Mouse (Mus musculus) Patski (cell line): ENCODE measurements around the gene Nkx1-1. TPM values are rescaled to one million over a fixed set of nuclear protein-coding genes. Genes with fewer than 3 reads are reported as not detected.

Experiments used
- ATAC-seq: fragments of 100-300 bp; one replicate; pipeline ENCODE4 v1.8.0; 2021
- CTCF ChIA-PET: fragments of 350-600 bp; sonication (Branson Sonifier 250); formaldehyde crosslinking; loops from one replicate; lab custom pipeline; 2022; ENCODE audit warnings: inconsistent platforms; lab: Charles Lee
- POLR2A ChIA-PET: fragments of 350-600 bp; sonication (Branson Sonifier 250); formaldehyde crosslinking; loops from one replicate; lab custom pipeline; 2022; ENCODE audit warnings: antibody characterized with exemption, inconsistent platforms; lab: Charles Lee
- DNase-seq: peaks from one replicate; pipeline ENCODE4 v3.0.0-alpha.2; 2011; ENCODE audit warnings: low read depth, low spot score
- H3K27me3 ChIP-seq: fragments of 371-371 bp; one replicate; pipeline ENCODE4 v1.5.1; 2021
- CTCF ChIP-seq: fragments of 100-300 bp; IDR thresholded peaks from one replicate; pipeline ENCODE4 v1.5.1; 2021
- in situ Hi-C: fragments of 300-500 bp; cut with MboI; formaldehyde crosslinking; loops from 3 replicates; pipeline ENCODE4 v1.11.1; 2018; ENCODE audit warnings: low pct_unique_long_range_greater_than_20kb, mixed read lengths
- polyA plus RNA-seq: library from polyadenylated mRNA; unstranded; gene quantifications from one replicate; pipeline ENCODE4 v1.2.3, GENCODE M21; 2021

The Nkx1-1 gene
- polyA plus RNA-seq = not detected

DNA sequence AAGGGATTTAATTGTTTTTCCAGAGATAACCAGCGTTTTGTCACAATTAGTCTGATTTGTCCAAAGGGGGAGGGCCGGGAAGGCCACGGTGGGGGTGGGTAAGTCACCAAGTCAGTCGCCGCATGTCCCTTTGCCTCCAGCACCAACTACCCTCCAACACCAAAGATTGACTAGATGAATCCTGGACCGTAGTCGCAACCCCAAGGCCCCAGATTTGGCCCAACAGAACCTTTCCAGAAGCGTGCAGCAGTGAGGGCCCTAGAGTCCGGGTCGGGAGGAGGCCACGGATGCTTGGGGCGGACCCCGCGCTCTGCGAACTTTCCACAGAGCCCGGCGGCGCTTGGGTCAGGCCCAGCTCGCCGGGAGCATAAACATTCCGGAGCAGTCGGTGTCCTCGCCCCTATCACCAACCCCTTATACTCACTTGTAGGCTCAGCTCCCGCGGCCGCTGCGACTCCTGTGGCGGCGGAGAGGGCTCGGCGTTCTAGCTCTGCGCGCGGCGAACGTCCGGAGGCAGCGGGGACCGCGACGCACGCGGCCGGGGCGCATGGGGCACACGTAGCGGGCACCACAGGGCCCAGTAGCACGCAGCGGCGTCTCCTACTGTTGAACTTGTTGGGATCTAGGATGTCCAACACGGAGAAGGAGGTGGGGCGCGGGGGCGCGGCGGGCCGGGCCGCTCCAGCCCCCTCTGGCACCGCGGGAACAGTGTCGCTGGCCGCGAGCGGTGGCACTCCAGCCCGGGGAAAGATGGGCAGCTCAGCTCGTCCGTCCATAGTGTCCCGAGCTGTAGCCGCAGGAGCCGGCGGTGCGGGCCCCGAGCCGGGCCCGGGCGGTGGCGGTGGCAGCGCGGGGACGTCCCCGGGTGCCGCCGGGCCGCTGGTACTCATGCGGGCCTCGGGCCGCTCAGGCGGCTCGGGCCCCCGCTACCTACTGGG is at the start of gene Nkx1-1:
Gene Nkx1-1, minus strand, starts transcription at position 776 of the 938 bp plus-strand sequence.
- DNase-seq (no peak), ATAC-seq (no peak)
- peaks cover 66% of the 10 kb centered on the region for H3K27me3 ChIP-seq
- ChIA-PET CTCF (interaction anchor here (1.6 kb wide), 1 partner anchor 14 kb away, joined by 4 read pairs; no protein-coding TSS in a partner anchor), POLR2A (no interaction called here)
- no peak for TF ChIP-seq CTCF
- in situ Hi-C loops = no loop called here

DNA sequence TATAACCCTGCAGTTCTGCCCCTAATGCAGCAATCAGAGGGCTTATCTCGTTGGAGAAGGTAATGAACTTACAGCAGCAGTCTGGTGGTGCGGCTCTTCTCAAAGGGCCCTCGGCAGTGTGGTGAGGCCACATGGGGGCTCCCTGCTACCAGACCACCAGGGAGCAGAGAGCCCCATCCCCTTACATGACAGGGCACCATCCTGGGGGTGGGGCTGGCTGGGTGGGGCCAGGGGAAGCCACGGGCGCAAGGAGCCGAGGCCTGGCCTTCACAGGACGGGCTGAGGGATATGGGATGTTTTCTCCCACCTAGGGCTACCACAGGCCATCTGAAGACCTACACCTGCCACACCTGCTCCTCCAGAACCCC is 47.5 kb upstream of the Nkx1-1 start:
- in situ Hi-C loops = no loop called here
- CTCF ChIA-PET = no interaction called here

DNA sequence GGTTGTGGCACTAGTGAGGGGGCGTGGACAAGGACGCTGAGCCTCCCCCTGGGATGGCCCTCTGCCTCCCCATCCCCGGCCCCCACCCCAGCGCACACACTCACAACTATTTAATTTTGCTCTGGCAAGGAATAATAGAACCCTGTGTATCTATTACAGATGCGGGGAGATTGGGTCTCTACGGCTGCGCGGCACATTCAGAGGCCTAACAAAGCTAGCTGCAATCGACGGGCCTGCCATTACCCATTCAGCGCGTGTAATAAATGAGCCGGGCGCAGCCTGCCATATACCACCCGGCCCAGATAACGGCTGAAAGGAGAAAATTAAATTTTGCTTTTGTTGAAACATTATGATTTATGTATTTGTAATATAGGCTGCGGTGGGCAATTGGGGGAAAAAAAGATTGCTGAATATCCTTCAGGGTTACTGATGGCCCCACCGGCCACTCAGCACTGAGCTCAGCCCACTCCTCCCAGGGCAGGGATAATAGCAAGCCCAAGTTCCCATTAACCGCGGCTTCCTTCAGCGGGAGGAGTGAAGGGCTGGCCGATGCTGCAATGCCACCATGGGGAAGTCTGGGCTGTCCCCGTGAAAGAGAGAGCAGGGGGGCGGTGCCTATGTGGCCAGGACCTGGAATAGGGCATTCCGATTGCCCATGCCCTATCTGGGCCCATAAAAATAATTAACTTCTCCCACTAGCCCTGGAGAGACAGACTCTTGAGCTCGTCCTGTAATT is 47.0 kb upstream of the Nkx1-1 start:
- ATAC-seq (no peak), DNase-seq (no peak)
- CTCF ChIA-PET = no interaction called here
- POLR2A ChIA-PET = no interaction called here
- H3K27me3 ChIP-seq = peaks cover 51% of the 10 kb centered on the region
- no peak for TF ChIP-seq CTCF
- in situ Hi-C loops = no loop called here

More for the DNA sequence above, 47.5 kb upstream of the Nkx1-1 start:
- ATAC-seq = no peak
- no peak for DNase-seq
- H3K27me3 ChIP-seq = peaks cover 51% of the 10 kb centered on the region
- TF ChIP-seq CTCF = no peak
- POLR2A ChIA-PET = no interaction called here

DNA sequence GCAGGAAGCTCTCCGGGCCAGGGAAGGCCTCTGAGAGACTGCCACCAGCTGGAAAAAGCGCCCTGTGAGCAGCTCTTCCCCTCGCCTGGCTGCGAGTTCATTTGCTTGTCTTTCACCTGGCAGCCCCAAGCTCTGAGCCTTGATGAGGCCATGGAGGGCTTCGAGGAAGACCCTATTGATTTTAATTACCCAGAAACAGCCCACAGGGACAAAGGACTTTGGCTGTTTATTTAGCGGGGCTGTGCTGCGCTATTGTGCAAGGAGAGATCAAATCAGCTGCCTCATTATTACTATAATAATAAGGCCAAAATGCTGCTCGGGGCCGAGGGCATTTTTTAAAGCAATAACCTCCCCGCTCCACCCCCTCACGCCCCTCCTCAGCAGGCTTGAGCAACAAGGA is 31.7 kb upstream of the Nkx1-1 start:
- in situ Hi-C loops = no loop called here
- TF ChIP-seq CTCF = no peak
- DNase-seq (no peak), ATAC-seq (no peak)
- ChIA-PET CTCF (no interaction called here), POLR2A (interaction anchor here (0.5 kb wide), 1 partner anchor 59 kb away, joined by 3 read pairs; no protein-coding TSS in a partner anchor)
- H3K27me3 ChIP-seq = peaks cover 51% of the 10 kb centered on the region

- no peak for TF ChIP-seq CTCF
- POLR2A ChIA-PET = no interaction called here
- peaks cover 59% of the 10 kb centered on the region for H3K27me3 ChIP-seq
- no peak for ATAC-seq
- in situ Hi-C loops = no loop called here
- DNase-seq = no peak
- CTCF ChIA-PET = interaction anchor here (0.8 kb wide), 1 partner anchor 19 kb away, joined by 3 read pairs; no protein-coding TSS in a partner anchor
Observed at GRCm38 (mm10) chr5:33464390-33464789, 30.6 kb upstream of the Nkx1-1 start.

- peaks cover 61% of the 10 kb centered on the region for H3K27me3 ChIP-seq
- TF ChIP-seq CTCF = no peak
- in situ Hi-C loops = no loop called here
- ChIA-PET CTCF (interaction anchor here (1.5 kb wide), 1 partner anchor 10 kb away, joined by 4 read pairs; no protein-coding TSS in a partner anchor), POLR2A (no interaction called here)
- no peak for ATAC-seq
- DNase-seq = no peak
Observed at GRCm38 (mm10) chr5:33459111-33459510, 25.3 kb upstream of the Nkx1-1 start.

GRCm38 (mm10) chr5:33458132-33458622 is 24.4 kb upstream of the Nkx1-1 start:
- CTCF ChIA-PET = interaction anchor here (1.5 kb wide), 1 partner anchor 9 kb away, joined by 4 read pairs; no protein-coding TSS in a partner anchor
- POLR2A ChIA-PET = no interaction called here
- in situ Hi-C loops = no loop called here
- no peak for ATAC-seq
- DNase-seq = no peak
- H3K27me3 ChIP-seq = peaks cover 51% of the 10 kb centered on the region
- no peak for TF ChIP-seq CTCF

GRCm38 (mm10) chr5:33455737-33456136 is 22.0 kb upstream of the Nkx1-1 start:
- in situ Hi-C loops = no loop called here
- ChIA-PET CTCF (no interaction called here), POLR2A (no interaction called here)
- DNase-seq (no peak), ATAC-seq (no peak)
- H3K27me3 ChIP-seq = peaks cover 39% of the 10 kb centered on the region
- no peak for TF ChIP-seq CTCF

DNA sequence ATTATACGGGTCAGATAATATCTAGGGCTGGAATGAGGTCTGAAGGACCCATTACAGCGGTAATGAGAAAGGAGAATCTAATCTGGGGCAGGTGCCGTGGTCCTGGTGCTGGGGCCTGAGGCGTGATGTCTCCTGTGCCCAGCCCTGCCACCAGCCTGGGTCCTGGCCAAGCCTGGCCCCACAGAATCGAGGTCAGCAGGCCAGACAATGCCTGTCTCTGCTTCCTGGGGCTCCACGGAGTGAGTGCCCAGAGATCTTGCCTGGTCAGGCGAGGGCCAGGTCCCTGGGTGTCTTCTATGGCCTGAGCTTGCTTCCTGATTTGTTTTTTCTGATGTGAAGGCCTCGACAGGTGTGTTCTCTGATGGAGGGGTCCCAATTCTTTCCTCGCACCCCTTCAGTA is 10.0 kb upstream of the Nkx1-1 start:
- in situ Hi-C loops = loop anchor here (5.0 kb wide), 1 partner anchor 51 kb away; no protein-coding TSS in a partner anchor
- no peak for TF ChIP-seq CTCF
- CTCF ChIA-PET = no interaction called here
- peaks cover 40% of the 10 kb centered on the region for H3K27me3 ChIP-seq
- DNase-seq (no peak), ATAC-seq (no peak)
- POLR2A ChIA-PET = no interaction called here

DNA sequence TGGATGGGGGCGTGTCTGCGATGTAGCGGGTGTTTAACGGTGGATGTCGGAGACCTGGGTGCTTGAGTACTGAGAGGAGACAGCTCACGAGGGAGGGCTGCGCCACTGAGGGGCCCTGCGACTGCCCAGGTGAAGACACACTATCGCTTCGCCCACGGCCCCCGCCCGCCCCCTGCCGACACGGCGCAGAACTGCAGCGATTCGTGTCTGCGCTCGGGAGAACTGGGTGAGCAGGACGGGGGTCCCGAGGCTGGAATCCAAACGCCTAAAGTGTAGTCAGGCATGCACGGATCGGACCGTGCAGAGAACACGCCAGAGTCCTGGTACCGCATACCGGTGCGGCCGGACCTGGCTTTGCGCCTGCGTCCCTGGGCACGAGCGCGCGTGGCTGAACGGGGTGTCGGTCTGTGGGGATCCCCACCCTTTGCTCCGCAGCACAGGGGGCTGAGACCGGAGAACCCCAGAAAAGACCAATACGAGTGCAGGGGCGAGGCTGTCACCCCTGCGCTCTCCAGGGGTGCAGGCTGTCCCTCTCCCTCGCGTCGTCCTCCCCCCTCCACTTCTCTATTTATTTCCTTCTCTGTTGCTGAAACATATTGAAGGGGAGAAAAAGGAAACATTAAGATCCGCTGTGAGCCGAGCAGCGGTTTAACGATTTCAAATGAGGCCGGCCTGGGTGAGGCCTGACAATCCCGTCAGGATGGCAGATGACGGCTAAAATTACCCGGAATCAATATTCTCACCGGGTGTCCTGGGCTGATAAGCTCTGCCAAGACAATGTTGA is 9.3 kb upstream of the Nkx1-1 start:
- CTCF ChIA-PET = interaction anchor here (1.2 to 2.3 kb wide), 2 partner anchors 49 to 58 kb away, joined by 3 to 14 read pairs; no protein-coding TSS in a partner anchor

More for the DNA sequence above, 9.3 kb upstream of the Nkx1-1 start:
- ATAC-seq = no peak
- DNase-seq = no peak
- POLR2A ChIA-PET = no interaction called here
- H3K27me3 ChIP-seq = peaks cover 40% of the 10 kb centered on the region
- in situ Hi-C loops = loop anchor here (5.0 kb wide), 1 partner anchor 51 kb away; no protein-coding TSS in a partner anchor
- TF ChIP-seq CTCF = no peak
